Mouse (Mus musculus): Measurements from ENCODE around the gene Ccng1.
"Not testable (repeated sequence)": the region's sequence is repeated elsewhere in the genome, so short reads cannot be mapped to it uniquely, and the experiment has no call there.

Ccng1 gene

DNA sequence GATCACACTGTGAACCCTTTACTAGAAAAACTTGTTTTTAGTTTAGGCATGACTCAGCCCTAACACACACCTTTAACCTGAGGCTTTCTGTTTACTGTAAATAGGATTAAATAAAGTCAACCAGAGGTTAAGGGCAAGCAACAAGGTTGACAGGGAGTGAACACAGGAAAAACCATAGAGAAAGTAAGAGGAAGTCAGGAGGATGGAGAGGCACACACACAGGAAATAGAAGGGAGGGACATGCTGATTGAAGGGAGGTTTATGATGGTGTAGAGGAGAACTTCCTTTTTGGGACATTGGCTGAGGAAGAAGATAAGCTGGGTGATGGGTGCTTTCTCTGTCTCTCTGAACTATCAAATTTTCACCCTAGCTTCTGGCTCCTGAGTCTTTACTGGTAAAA is 36.8 kb downstream of the Ccng1 start:
- DNase-seq (ENCODE audit: low read depth) = no peak

DNA sequence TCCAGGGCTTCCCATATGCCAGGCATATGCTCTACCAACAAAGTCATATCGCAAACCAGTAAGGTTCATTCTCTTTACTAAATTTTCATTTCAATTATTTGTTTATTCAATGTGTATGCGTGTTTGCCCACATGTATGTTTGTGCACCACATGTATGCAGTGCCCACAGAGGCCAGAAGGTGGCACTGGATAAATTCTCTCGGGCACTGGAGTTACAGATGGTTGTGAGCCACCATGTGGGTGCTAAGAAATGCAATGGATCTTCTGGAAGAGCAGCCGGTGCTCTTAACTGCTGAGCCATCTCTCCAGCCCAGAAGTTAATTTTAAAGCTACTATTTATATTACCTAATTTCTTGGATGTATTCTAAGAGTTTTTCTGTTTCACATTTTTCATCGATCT is 39.6 kb downstream of the Ccng1 start:
- peak; percentile 40 for DNase-seq (ENCODE audit: low read depth)

DNA sequence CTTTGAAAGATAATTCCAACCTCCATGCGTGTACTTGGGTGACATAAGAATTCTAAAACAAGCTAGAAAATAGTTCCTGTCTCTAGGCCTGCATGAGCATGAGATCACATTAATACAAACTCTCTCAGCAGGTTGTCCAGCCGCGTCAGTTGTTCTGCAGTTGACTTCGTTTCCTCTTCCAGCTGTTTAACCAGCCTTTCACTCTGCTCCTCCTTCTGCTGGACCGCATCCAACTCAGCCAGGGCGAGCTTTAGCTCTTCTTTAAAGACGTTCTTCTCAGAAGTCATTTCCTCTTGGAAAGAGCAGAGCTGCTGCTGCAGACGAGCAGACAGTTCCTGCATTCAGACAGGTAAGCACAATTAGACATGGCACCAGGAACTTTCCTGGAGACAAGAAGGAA is 41.3 kb downstream of the Ccng1 start:
- no peak for DNase-seq (ENCODE audit: low read depth)

DNA sequence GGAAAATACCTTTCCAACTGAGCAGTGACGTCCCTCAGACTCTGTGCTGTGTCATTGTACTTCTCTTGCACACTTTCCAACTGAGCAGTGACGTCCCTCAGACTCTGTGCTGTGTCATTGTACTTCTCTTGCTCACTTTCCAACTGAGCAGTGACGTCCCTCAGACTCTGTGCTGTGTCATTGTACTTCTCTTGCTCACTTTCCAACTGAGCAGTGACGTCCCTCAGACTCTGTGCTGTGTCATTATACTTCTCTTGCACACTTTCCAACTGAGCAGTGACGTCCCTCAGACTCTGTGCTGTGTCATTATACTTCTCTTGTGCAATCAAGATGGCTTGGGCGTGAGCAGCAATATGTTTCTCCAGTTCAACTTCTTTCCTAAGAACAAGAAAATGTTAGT is 45.2 kb downstream of the Ccng1 start:
- not testable (repeated sequence) for DNase-seq (ENCODE audit: low read depth)
